Mouse (Mus musculus): Measurements from ENCODE around the gene Tnnt2. TPM values are rescaled to one million over a fixed set of nuclear protein-coding genes. Genes with fewer than 3 reads are reported as not detected.

The Tnnt2 gene
- polyA plus RNA-seq, 1 experiment from 2014 or later = 0.63 TPM

GRCm38 (mm10) chr1:135861980-135862552 lies 25.9 kb downstream of the Tnnt2 start:
- H3K27me3 ChIP-seq (replicated peaks; ENCODE audit: control insufficient read depth, insufficient read depth, low read length) = no peaks in the 10 kb centered on the region
- H3K27ac ChIP-seq (ENCODE audit: low read length) = no peak overlapping the region
- 68% methylated on average over 9 of the region's 9 CpGs for WGBS
- no peak overlapping the region for H3K9ac ChIP-seq (replicated peaks; ENCODE audit: low read depth, low read length)
- no peak overlapping the region for H3K4me2 ChIP-seq (ENCODE audit: low read length)
- ATAC-seq = no peak
- H3K36me3 ChIP-seq (ENCODE audit: control insufficient read depth, insufficient read depth) = no peaks in the 10 kb centered on the region
- no peaks in the 10 kb centered on the region for H3K9me3 ChIP-seq (ENCODE audit: control insufficient read depth, low read length)
- H3K4me3 ChIP-seq (replicated peaks; ENCODE audit: low read length) = no peak overlapping the region
- no peaks in the 10 kb centered on the region for H3K4me1 ChIP-seq (replicated peaks; ENCODE audit: control insufficient read depth, insufficient read depth, low read length)

- Histone ChIP-seq H3K9ac (replicated peaks; ENCODE audit: low read depth, low read length) (no peak overlapping the region), H3K9me3 (ENCODE audit: control insufficient read depth, low read length) (no peaks in the 10 kb centered on the region), H3K4me1 (replicated peaks; ENCODE audit: control insufficient read depth, insufficient read depth, low read length) (no peaks in the 10 kb centered on the region), H3K27me3 (replicated peaks; ENCODE audit: control insufficient read depth, insufficient read depth, low read length) (no peaks in the 10 kb centered on the region), H3K27ac (ENCODE audit: low read length) (no peak overlapping the region), H3K36me3 (ENCODE audit: control insufficient read depth, insufficient read depth) (no peaks in the 10 kb centered on the region), H3K4me2 (ENCODE audit: low read length) (no peak overlapping the region), H3K4me3 (replicated peaks; ENCODE audit: low read length) (no peak overlapping the region)
- WGBS = 78% methylated on average over 5 of the region's 5 CpGs
- ATAC-seq = no peak
Observed at GRCm38 (mm10) chr1:135862561-135862960, 26.4 kb downstream of the Tnnt2 start.

GRCm38 (mm10) chr1:135863786-135864335 lies 27.7 kb downstream of the Tnnt2 start:
- Histone ChIP-seq H3K9me3 (ENCODE audit: control insufficient read depth, low read length) (no peaks in the 10 kb centered on the region), H3K27ac (ENCODE audit: low read length) (no peak overlapping the region), H3K4me1 (replicated peaks; ENCODE audit: control insufficient read depth, insufficient read depth, low read length) (no peaks in the 10 kb centered on the region), H3K4me3 (replicated peaks; ENCODE audit: low read length) (no peak overlapping the region), H3K4me2 (ENCODE audit: low read length) (no peak overlapping the region), H3K9ac (replicated peaks; ENCODE audit: low read depth, low read length) (no peak overlapping the region), H3K36me3 (ENCODE audit: control insufficient read depth, insufficient read depth) (no peaks in the 10 kb centered on the region), H3K27me3 (replicated peaks; ENCODE audit: control insufficient read depth, insufficient read depth, low read length) (no peaks in the 10 kb centered on the region)
- 90% methylated on average over 9 of the region's 9 CpGs for WGBS
- no peak for ATAC-seq

GRCm38 (mm10) chr1:135864830-135865229 lies 28.7 kb downstream of the Tnnt2 start:
- H3K4me1 ChIP-seq (replicated peaks; ENCODE audit: control insufficient read depth, insufficient read depth, low read length) = no peaks in the 10 kb centered on the region
- H3K27ac ChIP-seq (ENCODE audit: low read length) = no peak overlapping the region
- H3K36me3 ChIP-seq (ENCODE audit: control insufficient read depth, insufficient read depth) = no peaks in the 10 kb centered on the region
- no peaks in the 10 kb centered on the region for H3K9me3 ChIP-seq (ENCODE audit: control insufficient read depth, low read length)
- no peak overlapping the region for H3K4me3 ChIP-seq (replicated peaks; ENCODE audit: low read length)
- no peaks in the 10 kb centered on the region for H3K27me3 ChIP-seq (replicated peaks; ENCODE audit: control insufficient read depth, insufficient read depth, low read length)
- H3K9ac ChIP-seq (replicated peaks; ENCODE audit: low read depth, low read length) = no peak overlapping the region
- no peak overlapping the region for H3K4me2 ChIP-seq (ENCODE audit: low read length)
- no peak for ATAC-seq
- WGBS = 87% methylated on average over 6 of the region's 6 CpGs

GRCm38 (mm10) chr1:135865518-135866194 lies 29.5 kb downstream of the Tnnt2 start:
- Histone ChIP-seq H3K4me2 (ENCODE audit: low read length) (no peak overlapping the region), H3K9ac (replicated peaks; ENCODE audit: low read depth, low read length) (no peak overlapping the region), H3K27me3 (replicated peaks; ENCODE audit: control insufficient read depth, insufficient read depth, low read length) (no peaks in the 10 kb centered on the region), H3K4me3 (replicated peaks; ENCODE audit: low read length) (no peak overlapping the region), H3K4me1 (replicated peaks; ENCODE audit: control insufficient read depth, insufficient read depth, low read length) (no peaks in the 10 kb centered on the region), H3K9me3 (ENCODE audit: control insufficient read depth, low read length) (no peaks in the 10 kb centered on the region), H3K27ac (ENCODE audit: low read length) (no peak overlapping the region), H3K36me3 (ENCODE audit: control insufficient read depth, insufficient read depth) (no peaks in the 10 kb centered on the region)
- WGBS = 49% methylated on average over 19 of the region's 19 CpGs
- ATAC-seq = peak; percentile 84

GRCm38 (mm10) chr1:135868570-135868969 lies 32.4 kb downstream of the Tnnt2 start:
- H3K27ac ChIP-seq (ENCODE audit: low read length) = no peak overlapping the region
- H3K4me3 ChIP-seq (replicated peaks; ENCODE audit: low read length) = no peak overlapping the region
- H3K4me2 ChIP-seq (ENCODE audit: low read length) = no peak overlapping the region
- H3K9me3 ChIP-seq (ENCODE audit: control insufficient read depth, low read length) = no peaks in the 10 kb centered on the region
- no peaks in the 10 kb centered on the region for H3K27me3 ChIP-seq (replicated peaks; ENCODE audit: control insufficient read depth, insufficient read depth, low read length)
- WGBS = 92% methylated on average over 6 of the region's 6 CpGs
- ATAC-seq = no peak
- no peaks in the 10 kb centered on the region for H3K36me3 ChIP-seq (ENCODE audit: control insufficient read depth, insufficient read depth)
- H3K4me1 ChIP-seq (replicated peaks; ENCODE audit: control insufficient read depth, insufficient read depth, low read length) = no peaks in the 10 kb centered on the region
- no peak overlapping the region for H3K9ac ChIP-seq (replicated peaks; ENCODE audit: low read depth, low read length)

- ATAC-seq = no peak
- H3K4me1 ChIP-seq (replicated peaks; ENCODE audit: control insufficient read depth, insufficient read depth, low read length) = no peaks in the 10 kb centered on the region
- H3K4me3 ChIP-seq (replicated peaks; ENCODE audit: low read length) = no peak overlapping the region
- H3K9ac ChIP-seq (replicated peaks; ENCODE audit: low read depth, low read length) = no peak overlapping the region
- H3K27me3 ChIP-seq (replicated peaks; ENCODE audit: control insufficient read depth, insufficient read depth, low read length) = no peaks in the 10 kb centered on the region
- WGBS = 85% methylated on average over 4 of the region's 4 CpGs
- H3K4me2 ChIP-seq (ENCODE audit: low read length) = no peak overlapping the region
- no peak overlapping the region for H3K27ac ChIP-seq (ENCODE audit: low read length)
- H3K36me3 ChIP-seq (ENCODE audit: control insufficient read depth, insufficient read depth) = no peaks in the 10 kb centered on the region
- no peaks in the 10 kb centered on the region for H3K9me3 ChIP-seq (ENCODE audit: control insufficient read depth, low read length)
Observed at GRCm38 (mm10) chr1:135872991-135873390, 36.8 kb downstream of the Tnnt2 start.

GRCm38 (mm10) chr1:135877248-135877647 lies 41.1 kb downstream of the Tnnt2 start:
- Histone ChIP-seq H3K4me3 (replicated peaks; ENCODE audit: low read length) (no peak overlapping the region), H3K27me3 (replicated peaks; ENCODE audit: control insufficient read depth, insufficient read depth, low read length) (no peaks in the 10 kb centered on the region), H3K36me3 (ENCODE audit: control insufficient read depth, insufficient read depth) (no peaks in the 10 kb centered on the region), H3K9ac (replicated peaks; ENCODE audit: low read depth, low read length) (no peak overlapping the region), H3K27ac (ENCODE audit: low read length) (no peak overlapping the region), H3K4me2 (ENCODE audit: low read length) (no peak overlapping the region), H3K4me1 (replicated peaks; ENCODE audit: control insufficient read depth, insufficient read depth, low read length) (no peaks in the 10 kb centered on the region), H3K9me3 (ENCODE audit: control insufficient read depth, low read length) (no peaks in the 10 kb centered on the region)
- ATAC-seq = no peak
- WGBS = 88% methylated on average over 2 of the region's 2 CpGs

GRCm38 (mm10) chr1:135882385-135883109 lies 46.4 kb downstream of the Tnnt2 start:
- Histone ChIP-seq H3K4me3 (replicated peaks; ENCODE audit: low read length) (no peak overlapping the region), H3K9me3 (ENCODE audit: control insufficient read depth, low read length) (no peaks in the 10 kb centered on the region), H3K27ac (ENCODE audit: low read length) (no peak overlapping the region), H3K4me2 (ENCODE audit: low read length) (no peak overlapping the region), H3K9ac (replicated peaks; ENCODE audit: low read depth, low read length) (no peak overlapping the region), H3K4me1 (replicated peaks; ENCODE audit: control insufficient read depth, insufficient read depth, low read length) (no peaks in the 10 kb centered on the region), H3K27me3 (replicated peaks; ENCODE audit: control insufficient read depth, insufficient read depth, low read length) (no peaks in the 10 kb centered on the region), H3K36me3 (ENCODE audit: control insufficient read depth, insufficient read depth) (no peaks in the 10 kb centered on the region)
- ATAC-seq = no peak
- WGBS = 75% methylated on average over 10 of the region's 10 CpGs

Data from forebrain, embryonic 16.5 days (tissue).